In the genomic region with DNA sequence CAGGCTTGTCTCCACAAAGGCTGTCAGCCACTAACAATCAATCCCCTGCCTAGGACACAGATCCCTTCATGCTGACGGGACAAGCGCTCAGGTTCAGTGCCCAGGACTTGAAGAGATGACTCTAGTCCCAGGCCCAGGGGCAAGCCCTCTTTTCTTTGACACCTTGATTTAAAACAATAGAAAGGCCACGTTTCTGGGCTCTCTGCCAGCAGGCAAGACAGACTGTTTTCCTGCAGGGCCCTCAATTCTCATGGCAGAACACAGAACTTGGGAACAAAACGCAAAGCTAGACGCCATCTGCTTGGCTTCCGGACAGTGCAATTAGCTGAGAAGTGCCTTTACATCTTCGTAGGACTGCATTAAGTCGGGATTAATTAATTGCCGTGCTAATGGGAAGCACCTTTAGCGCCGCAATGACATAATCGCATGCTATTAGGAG, we compare ENCODE assay signal across 9 mouse cellular contexts. TPM values are rescaled to one million over a fixed set of nuclear protein-coding genes. Genes with fewer than 3 reads are reported as not detected.
DNase-seq lines count a peak whose midpoint lies in the region; ATAC-seq and TF ChIP-seq lines count a peak whose summit lies in the region.
"Had no signal": no experiment of that assay in that cellular context is flagged by ENCODE, and none has a peak within 500 bp of the region (broad histone marks: within the 10 kb centered on the region; RNA-seq: fewer than 3 reads in every experiment).

No protein-coding gene starts in this region.

- peaks cover 10% of the 10 kb centered on the region; the same call in 1 of the 2 replicates for H3K36me3 ChIP-seq in heart, embryonic 16.5 days (ENCODE audit: control insufficient read depth, insufficient read depth)
- no peaks in the 10 kb centered on the region; the same call in 1 of the 2 replicates for H3K36me3 ChIP-seq in intestine, postnatal 0 days (ENCODE audit: control insufficient read depth, insufficient read depth)

- no peaks in the 10 kb centered on the region for H3K9me3 ChIP-seq in heart, embryonic 16.5 days (replicated peaks; ENCODE audit: control insufficient read depth, low read length)
- no peaks in the 10 kb centered on the region for H3K9me3 ChIP-seq in intestine, postnatal 0 days (ENCODE audit: control insufficient read depth)
- H3K9me3 ChIP-seq: limb, embryonic 13.5 days had no signal

- 54% methylated on average over 12 of the region's 12 CpGs for WGBS in heart, embryonic 16.5 days
- 64% methylated on average over 12 of the region's 12 CpGs for WGBS in intestine, postnatal 0 days

- no peak overlapping the region for H3K4me3 ChIP-seq in heart, embryonic 16.5 days (ENCODE audit: low read length)
- no peak overlapping the region for H3K4me3 ChIP-seq in intestine, postnatal 0 days (ENCODE audit: low read depth, low read length)
- H3K4me3 ChIP-seq: limb, embryonic 13.5 days had no signal

- no peak overlapping the region for H3K9ac ChIP-seq in heart, embryonic 16.5 days (ENCODE audit: low read length)
- H3K9ac ChIP-seq in intestine, postnatal 0 days (ENCODE audit: low read depth, low read length), result no peak overlapping the region
- H3K9ac ChIP-seq: limb, embryonic 13.5 days had no signal

- peak overlapping the region; percentile 40 for H3K27ac ChIP-seq in heart, embryonic 16.5 days (ENCODE audit: low read length)
- H3K27ac ChIP-seq in intestine, postnatal 0 days (ENCODE audit: low read depth, low read length), result no peak overlapping the region
- H3K27ac ChIP-seq: limb, embryonic 13.5 days had no signal

- ATAC-seq in heart, embryonic 16.5 days (replicated peaks; ENCODE audit: extremely low read depth, insufficient read depth, low FRiP score), result no peak
- ATAC-seq in intestine, postnatal 0 days, result no peak

- no peak overlapping the region for H3K4me2 ChIP-seq in heart, embryonic 16.5 days (ENCODE audit: low read depth, low read length)
- H3K4me2 ChIP-seq in intestine, postnatal 0 days (replicated peaks; ENCODE audit: low read depth), result no peak overlapping the region
- H3K4me2 ChIP-seq: limb, embryonic 13.5 days had no signal

- H3K27me3 ChIP-seq in heart, embryonic 16.5 days (ENCODE audit: control insufficient read depth, insufficient read depth, low read length), result no peaks in the 10 kb centered on the region
- no peaks in the 10 kb centered on the region for H3K27me3 ChIP-seq in intestine, postnatal 0 days (replicated peaks; ENCODE audit: control insufficient read depth, insufficient read depth, low read length)
- H3K27me3 ChIP-seq: limb, embryonic 13.5 days had no signal

- H3K4me1 ChIP-seq in heart, embryonic 16.5 days (ENCODE audit: control insufficient read depth, insufficient read depth, low read length), result peaks cover 29% of the 10 kb centered on the region
- no peaks in the 10 kb centered on the region for H3K4me1 ChIP-seq in intestine, postnatal 0 days (replicated peaks; ENCODE audit: control insufficient read depth, insufficient read depth, low read length)

- DNase-seq in adrenal gland, adult 2 months, result peak; percentile 56
- DNase-seq in adrenal gland, postnatal 4 days (ENCODE audit: low spot score in 2 of 2), result no peak
- DNase-seq in cerebellum, adult 9-11 months, result peak; percentile 74
- peak; percentile 75 to 83 for DNase-seq in kidney, postnatal 4 days
- no peak for DNase-seq in layer of hippocampus, postnatal 25 days (ENCODE audit: extremely low spot score in 1 of 2, low spot score in 1 of 2)
- DNase-seq in layer of hippocampus, adult 8-10 months (ENCODE audit: low spot score in 2 of 2), result no peak

- TF ChIP-seq CTCF in intestine, postnatal 0 days (IDR thresholded peaks at IDR 0.05; ENCODE audit: low read depth), result no peak

RNA-seq across cellular contexts. Expression of a gene that starts 28.4 kb away (rescaled TPM):
- 10 to 100 TPM; 31.1 to 51.5 TPM for total RNA-seq in adrenal gland, adult 2 months (2021)
- polyA plus RNA-seq in adrenal gland, adult 2 months (2012; rRNA removed), result 54.3 and 59.5 TPM in 2 replicates
- total RNA-seq in adrenal gland, postnatal 4 days (2021), result 10 to 100 TPM; 71.3 to 72.3 TPM
- 29.3 and 34.2 TPM in 2 replicates for polyA plus RNA-seq in heart, embryonic 16.5 days (2015; fragmentation: Nextera tagmentation; extraction: Ambion mirVana)
- total RNA-seq in layer of hippocampus, postnatal 25 days (2021), result 1 to 10 TPM; 7.6 to 8.5 TPM
- polyA plus RNA-seq in intestine, postnatal 0 days (2015; fragmentation: Nextera tagmentation; extraction: Ambion mirVana), result 14.2 and 16.4 TPM in 2 replicates
- 10 to 100 TPM in 2 of 4 experiments, 1 to 10 TPM in 2; 7.5 to 18.4 (median 12.0) TPM for total RNA-seq in layer of hippocampus, adult 8-10 months (2022)

Comparison
In these comparisons a context has a peak if more than half of its experiments do, and no peak if none do; other contexts are left out.
1. DNase-seq: peak in adrenal gland, adult 2 months (single experiment), cerebellum, adult 9-11 months (single experiment) and kidney, postnatal 4 days (2 of 2); none in adrenal gland, postnatal 4 days (0 of 2), layer of hippocampus, postnatal 25 days (0 of 2) and layer of hippocampus, adult 8-10 months (0 of 2).